Mouse (Mus musculus): ENCODE results near the gene Kcnn1. TPM values are rescaled to one million over a fixed set of nuclear protein-coding genes. Genes with fewer than 3 reads are reported as not detected.

Gene Kcnn1
- polyA plus RNA-seq, 1 experiment, result 3.4 TPM

DNA sequence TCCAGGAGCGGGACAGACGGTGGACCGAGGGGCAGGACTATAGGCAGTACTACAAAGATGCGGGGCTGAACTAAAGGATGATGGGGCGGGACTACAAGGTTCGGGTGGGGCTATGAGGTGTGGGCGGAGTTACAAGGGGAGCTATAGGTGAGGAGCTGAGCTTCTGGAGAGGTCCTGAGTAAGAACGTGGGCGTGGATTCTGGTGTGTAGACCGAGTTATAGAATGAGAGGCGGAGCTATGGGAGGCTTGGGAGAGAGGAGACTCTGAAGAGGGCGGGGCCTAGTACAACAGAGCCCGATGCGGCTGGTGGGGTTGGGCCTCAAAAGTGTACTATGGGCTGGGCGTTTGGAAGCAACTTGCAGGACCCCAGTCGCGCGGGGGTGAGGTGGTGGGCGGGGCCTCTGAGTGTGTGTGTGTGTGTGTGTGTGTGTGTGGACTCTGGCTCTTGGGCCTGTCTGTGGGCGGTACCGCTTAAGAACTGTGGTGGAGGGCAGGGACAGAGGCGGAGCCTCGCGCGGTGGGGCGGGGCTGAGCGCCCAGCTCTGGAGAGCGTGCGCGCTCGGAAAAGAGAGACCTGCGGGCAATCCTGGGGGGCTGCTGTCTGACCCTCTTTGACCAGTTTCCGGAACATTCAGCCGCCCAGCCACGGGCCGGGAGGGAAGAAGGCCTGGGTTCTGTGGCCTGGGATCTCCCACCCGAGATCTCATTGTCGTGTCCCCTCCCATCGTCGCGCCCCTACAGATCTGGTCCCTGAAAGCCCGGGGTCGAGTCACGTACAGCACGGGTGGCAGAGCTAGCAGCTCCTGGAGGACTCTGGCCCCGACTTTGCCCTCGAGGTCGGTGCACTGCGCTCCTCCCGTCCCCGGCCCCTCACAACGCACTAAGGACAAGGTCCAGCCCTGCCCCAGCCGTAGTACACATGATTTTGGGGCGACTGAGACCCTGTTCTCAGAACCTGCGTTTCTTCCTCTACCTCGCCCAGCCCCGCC, 65.7 kb downstream of the Kcnn1 start:
- TF ChIP-seq FLI1 (IDR thresholded peaks at IDR 0.05; ENCODE audit: low read length), result no peak
- TF ChIP-seq GATA1 (IDR thresholded peaks at IDR 0.05; ENCODE audit: borderline replicate concordance, low read length), result no peak
- no peaks in the 10 kb centered on the region for H3K9me3 ChIP-seq
- H3K4me1 ChIP-seq, result peaks cover 99% of the 10 kb centered on the region
- peaks cover 80% of the 10 kb centered on the region for H3K36me3 ChIP-seq (replicated peaks; ENCODE audit: low read length)
- peak overlapping the region; percentile 92 for H3K4me3 ChIP-seq (replicated peaks)
- H3K27me3 ChIP-seq (replicated peaks), result no peaks in the 10 kb centered on the region

DNA sequence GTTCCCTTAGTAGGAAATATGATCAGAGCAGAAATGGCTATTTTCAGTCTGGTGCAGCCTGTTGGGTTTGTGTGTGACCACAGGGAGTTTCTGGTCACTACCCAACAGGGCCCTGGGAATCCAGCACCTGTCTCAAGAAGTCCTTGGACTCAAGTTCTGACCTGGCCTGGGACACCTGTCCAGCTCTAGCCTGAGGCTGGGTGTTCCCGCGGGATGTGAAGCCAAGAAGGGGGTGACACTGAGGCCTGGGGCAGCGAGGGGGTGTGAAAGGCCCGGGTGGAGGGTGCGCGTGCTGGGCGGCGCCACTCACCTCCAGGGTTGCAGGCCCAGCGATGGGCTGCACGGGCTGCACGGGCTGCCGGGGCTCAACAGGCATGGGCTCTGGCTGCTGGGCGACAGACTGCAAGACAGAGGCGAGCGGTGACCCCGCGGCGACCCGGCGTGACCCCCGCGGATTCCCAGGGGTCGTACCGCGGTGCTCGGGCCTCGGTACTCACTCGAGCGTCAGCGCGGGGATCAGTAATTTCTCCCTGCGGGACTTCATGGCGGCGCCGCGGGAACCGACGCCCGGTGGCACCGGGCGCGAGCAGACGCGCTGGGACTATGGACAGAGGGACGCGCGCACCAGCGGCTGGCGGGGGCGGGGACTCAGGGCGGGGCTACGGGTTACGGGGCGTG, 66.5 kb downstream of the Kcnn1 start:
- TF ChIP-seq FLI1 (IDR thresholded peaks at IDR 0.05; ENCODE audit: low read length), result no peak
- TF ChIP-seq GATA1 (IDR thresholded peaks at IDR 0.05; ENCODE audit: borderline replicate concordance, low read length), result no peak
- H3K9me3 ChIP-seq, result no peaks in the 10 kb centered on the region
- peaks cover 99% of the 10 kb centered on the region for H3K4me1 ChIP-seq
- H3K36me3 ChIP-seq (replicated peaks; ENCODE audit: low read length), result peaks cover 78% of the 10 kb centered on the region
- H3K4me3 ChIP-seq (replicated peaks), result peak overlapping the region; percentile 92
- no peaks in the 10 kb centered on the region for H3K27me3 ChIP-seq (replicated peaks)

- Histone ChIP-seq H3K27me3 (replicated peaks) (no peaks in the 10 kb centered on the region), H3K4me1 (peaks cover 99% of the 10 kb centered on the region)
These were observed 67.7 kb downstream of the Kcnn1 start for GRCm38 (mm10) chr8:70795370-70795769.

DNA sequence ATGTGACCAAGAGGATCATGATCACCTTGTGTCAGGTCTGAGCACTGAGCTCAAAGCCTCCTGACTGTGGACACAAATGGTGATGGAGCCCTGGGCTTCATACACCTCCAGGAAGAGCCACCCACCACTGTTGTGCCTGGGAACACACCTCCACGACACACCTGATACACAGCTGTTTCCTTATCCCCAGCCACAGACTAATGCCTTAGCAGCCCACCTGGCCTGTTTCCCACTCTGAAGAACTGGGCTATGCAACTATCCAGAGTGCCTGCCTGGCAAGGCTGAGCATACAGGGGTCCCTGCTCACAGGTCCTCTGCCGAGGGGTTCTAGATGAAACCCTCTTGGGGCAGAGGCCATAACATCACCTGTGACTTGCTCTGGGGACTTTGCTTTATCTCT, 68.8 kb downstream of the Kcnn1 start:
- H3K36me3 ChIP-seq (replicated peaks; ENCODE audit: low read length), result peaks cover 81% of the 10 kb centered on the region

More at GRCm38 (mm10) chr8:70795370-70795769, 67.7 kb downstream of the Kcnn1 start:
- Histone ChIP-seq H3K4me3 (replicated peaks) (peak overlapping the region; percentile 12), H3K9me3 (no peaks in the 10 kb centered on the region), H3K36me3 (replicated peaks; ENCODE audit: low read length) (peaks cover 81% of the 10 kb centered on the region)
- TF ChIP-seq GATA1 (IDR thresholded peaks at IDR 0.05; ENCODE audit: borderline replicate concordance, low read length) (no peak), FLI1 (IDR thresholded peaks at IDR 0.05; ENCODE audit: low read length) (no peak)

DNA sequence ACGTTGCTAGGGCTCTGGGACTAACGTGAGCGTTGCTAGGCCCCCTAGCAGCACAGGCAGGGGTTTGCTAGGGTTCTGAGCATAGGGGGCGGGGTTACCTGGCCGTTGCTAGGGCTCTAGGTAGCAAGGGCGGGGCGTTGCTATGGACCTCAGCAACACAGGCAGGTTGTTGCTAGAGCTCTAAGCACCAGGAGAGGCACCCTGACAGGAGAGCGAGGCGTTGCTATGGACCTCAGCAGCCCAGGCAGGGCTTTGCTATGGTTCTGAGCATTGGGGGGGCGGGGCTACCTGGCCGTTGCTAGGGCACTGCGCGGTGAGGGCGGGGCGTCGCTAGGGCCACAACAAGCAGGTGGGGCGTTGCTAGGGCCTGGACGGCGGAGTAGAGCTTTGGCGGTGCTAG, 70.4 kb downstream of the Kcnn1 start:
- Histone ChIP-seq H3K4me1 (peaks cover 97% of the 10 kb centered on the region), H3K36me3 (replicated peaks; ENCODE audit: low read length) (peaks cover 81% of the 10 kb centered on the region), H3K9me3 (no peaks in the 10 kb centered on the region), H3K27me3 (replicated peaks) (no peaks in the 10 kb centered on the region), H3K4me3 (replicated peaks) (peak overlapping the region; percentile 92)
- no peak for TF ChIP-seq FLI1 (IDR thresholded peaks at IDR 0.05; ENCODE audit: low read length)
- TF ChIP-seq GATA1 (IDR thresholded peaks at IDR 0.05; ENCODE audit: borderline replicate concordance, low read length), result no peak

More for the DNA sequence above, 68.8 kb downstream of the Kcnn1 start:
- Histone ChIP-seq H3K27me3 (replicated peaks) (no peaks in the 10 kb centered on the region), H3K4me1 (peaks cover 99% of the 10 kb centered on the region), H3K4me3 (replicated peaks) (peak overlapping the region; percentile 12), H3K9me3 (no peaks in the 10 kb centered on the region)
- TF ChIP-seq FLI1 (IDR thresholded peaks at IDR 0.05; ENCODE audit: low read length) (no peak), GATA1 (IDR thresholded peaks at IDR 0.05; ENCODE audit: borderline replicate concordance, low read length) (no peak)

Other genes starting within 250 kb of the Kcnn1 start
- gene Lrrc25, start 247.1 kb downstream of the Kcnn1 start, polyA plus RNA-seq (2012; ENCODE audit: insufficient read depth, low replicate concordance), result 19.0 and 34.7 TPM in 2 replicates
- 2.5 and 4.5 TPM in 2 replicates for gene Gdf15, start 230.8 kb downstream of the Kcnn1 start, polyA plus RNA-seq (2012; ENCODE audit: insufficient read depth, low replicate concordance)
- gene Pgpep1, start 202.9 kb downstream of the Kcnn1 start, polyA plus RNA-seq (2012; ENCODE audit: insufficient read depth, low replicate concordance), result 10.2 and 10.5 TPM in 2 replicates
- gene Lsm4, start 190.0 kb downstream of the Kcnn1 start, polyA plus RNA-seq (2012; ENCODE audit: insufficient read depth, low replicate concordance), result 103 and 569 TPM in 2 replicates
- gene Jund, start 164.3 kb downstream of the Kcnn1 start, polyA plus RNA-seq (2012; ENCODE audit: insufficient read depth, low replicate concordance), result 972 and 2,520 TPM in 2 replicates
- gene Iqcn, start 159.8 kb downstream of the Kcnn1 start, polyA plus RNA-seq (2012; ENCODE audit: insufficient read depth, low replicate concordance), result not detected in 2 replicates
- 0.26 TPM in 1 of 2 replicates, not detected in the other for gene Gm3336, start 144.7 kb downstream of the Kcnn1 start, polyA plus RNA-seq (2012; ENCODE audit: insufficient read depth, low replicate concordance)
- gene Pde4c, start 139.5 kb downstream of the Kcnn1 start, polyA plus RNA-seq (2012; ENCODE audit: insufficient read depth, low replicate concordance), result 0.03 TPM in 1 of 2 replicates, not detected in the other
- gene Rab3a, start 108.6 kb downstream of the Kcnn1 start, polyA plus RNA-seq (2012; ENCODE audit: insufficient read depth, low replicate concordance), result 7.8 and 38.4 TPM in 2 replicates
- gene Mpv17l2, start 102.3 kb downstream of the Kcnn1 start, polyA plus RNA-seq (2012; ENCODE audit: insufficient read depth, low replicate concordance), result 99.7 and 186 TPM in 2 replicates
- gene Pik3r2, start 86.5 kb downstream of the Kcnn1 start, polyA plus RNA-seq (2012; ENCODE audit: insufficient read depth, low replicate concordance), result 51.5 and 59.4 TPM in 2 replicates
- 370 and 778 TPM in 2 replicates for gene Mast3, start 58.2 kb downstream of the Kcnn1 start, polyA plus RNA-seq (2012; ENCODE audit: insufficient read depth, low replicate concordance)
- 10.8 and 11.1 TPM in 2 replicates for gene Il12rb1, start 54.8 kb downstream of the Kcnn1 start, polyA plus RNA-seq (2012; ENCODE audit: insufficient read depth, low replicate concordance)
- gene Arrdc2, start 23.5 kb downstream of the Kcnn1 start, polyA plus RNA-seq (2012; ENCODE audit: insufficient read depth, low replicate concordance), result 30.6 and 35.6 TPM in 2 replicates
- 92.6 and 282 TPM in 2 replicates for gene Ccdc124, start 10.7 kb upstream of the Kcnn1 start, polyA plus RNA-seq (2012; ENCODE audit: insufficient read depth, low replicate concordance)
- 0.13 and 1.5 TPM in 2 replicates for gene Slc5a5, start 29.5 kb upstream of the Kcnn1 start, polyA plus RNA-seq (2012; ENCODE audit: insufficient read depth, low replicate concordance)
- gene Rpl18a, start 34.2 kb upstream of the Kcnn1 start, polyA plus RNA-seq (2012; ENCODE audit: insufficient read depth, low replicate concordance), result 4,812 and 7,707 TPM in 2 replicates
- gene Map1s, start 42.7 kb upstream of the Kcnn1 start, polyA plus RNA-seq (2012; ENCODE audit: insufficient read depth, low replicate concordance), result 69.6 and 104 TPM in 2 replicates